Mouse (Mus musculus) neural tube, embryonic 11.5 days (tissue): ENCODE results near the gene Cers6. TPM values are rescaled to one million over a fixed set of nuclear protein-coding genes. Genes with fewer than 3 reads are reported as not detected.

Source experiments
- ATAC-seq: fragments of 200-750 bp; cut with Nextera tagmentation; 2 replicates; pipeline ENCODE4 v1.8.0; 2017; ENCODE audit warnings: moderate number of reproducible peaks, mild to moderate bottlenecking, moderate TSS enrichment, moderate library complexity; ENCODE audit not compliant: insufficient read depth, low FRiP score, low TSS enrichment
- DNase-seq: peaks from one replicate; pipeline ENCODE4 v3.0.0-alpha.2; 2015; ENCODE audit warnings: low spot score
- H3K27ac ChIP-seq: fragments of 300-500 bp; sonication (generic); 2 replicates; pipeline ENCODE4 v1.5.1; 2014; ENCODE audit warnings: low read depth, mild to moderate bottlenecking, low read length
- H3K27me3 ChIP-seq: fragments of 300-500 bp; sonication (generic); 2 replicates; pipeline ENCODE4 v1.6.1; 2014; ENCODE audit warnings: mild to moderate bottlenecking, low read length, mixed read lengths; ENCODE audit not compliant: control insufficient read depth, insufficient read depth
- H3K36me3 ChIP-seq: fragments of 300-500 bp; sonication (generic); 2 replicates; pipeline ENCODE4 v1.6.1; 2014; ENCODE audit warnings: mild to moderate bottlenecking, low read length, moderate library complexity, mixed read lengths; ENCODE audit not compliant: control insufficient read depth, insufficient read depth
- H3K4me1 ChIP-seq: fragments of 300-500 bp; sonication (generic); 2 replicates; pipeline ENCODE4 v1.6.1; 2014; ENCODE audit warnings: low read length, mixed read lengths; ENCODE audit not compliant: control insufficient read depth, insufficient read depth
- H3K4me2 ChIP-seq: fragments of 300-500 bp; sonication (generic); 2 replicates; pipeline ENCODE4 v1.6.1; 2014; ENCODE audit warnings: low read depth, mild to moderate bottlenecking, moderate library complexity
- H3K4me3 ChIP-seq: fragments of 300-500 bp; sonication (generic); 2 replicates; pipeline ENCODE4 v1.5.1; 2014; ENCODE audit warnings: low read depth, low read length
- H3K9ac ChIP-seq: fragments of 300-500 bp; sonication (generic); 2 replicates; pipeline ENCODE4 v1.6.1; 2014; ENCODE audit warnings: mild to moderate bottlenecking, low read length
- H3K9me3 ChIP-seq: fragments of 300-500 bp; sonication (generic); 2 replicates; pipeline ENCODE4 v1.6.1; 2016; ENCODE audit warnings: low read length; ENCODE audit not compliant: control insufficient read depth
- WGBS: fragments of 180-500 bp; shearing (Covaris S2); extraction: QIAGEN DNeasy Blood & Tissue Kit; methylation state at CpG from one replicate; pipeline ENCODE4 v1.1.7; 2014; 5-methylcytosine and 5-hydroxymethylcytosine counted together
- polyA plus RNA-seq: library from polyadenylated mRNA; unstranded; fragments of >200 nt; fragmentation: Nextera tagmentation; extraction: Ambion mirVana; gene quantifications from 2 replicates; pipeline ENCODE4 v1.2.1, GENCODE M21; 2014

Gene Cers6
- polyA plus RNA-seq, 1 experiment from 2014 or later, result 64.9 TPM

DNA sequence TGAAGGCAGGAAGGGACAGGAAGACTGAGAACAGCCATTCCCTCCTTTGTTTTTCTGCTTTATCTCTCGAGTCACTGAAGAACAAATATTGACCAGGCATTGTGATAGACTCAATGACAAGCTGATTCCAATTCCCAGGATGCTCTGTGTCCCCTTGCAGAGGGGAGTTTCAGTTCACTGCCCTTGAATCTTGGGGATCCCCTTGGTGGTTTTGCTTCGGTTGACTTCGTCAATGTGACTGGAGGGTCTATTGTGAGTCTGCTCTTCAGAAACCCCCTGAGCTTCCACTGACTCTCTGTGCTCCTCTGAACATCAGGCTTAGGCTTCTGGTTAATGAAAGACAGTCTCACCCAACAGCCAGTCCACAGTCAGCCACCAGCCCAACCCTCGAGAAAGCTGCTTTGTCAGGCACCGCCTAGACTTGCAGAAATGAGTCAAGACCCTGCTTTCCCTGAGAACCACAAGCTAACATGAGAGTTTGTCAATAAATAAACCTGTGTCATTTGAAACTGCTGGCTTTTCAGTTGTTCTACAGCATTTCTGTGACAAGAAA lies 271.3 kb downstream of the Cers6 start:
- ATAC-seq, result no peak
- Histone ChIP-seq H3K4me3 (no peak overlapping the region), H3K4me2 (no peak overlapping the region), H3K4me1 (peaks cover 3% of the 10 kb centered on the region; the same call in 1 of the 2 replicates), H3K36me3 (no peaks in the 10 kb centered on the region), H3K27ac (no peak overlapping the region), H3K27me3 (no peaks in the 10 kb centered on the region), H3K9ac (no peak overlapping the region), H3K9me3 (no peaks in the 10 kb centered on the region)
- WGBS, result 66% methylated on average over 5 of the region's 5 CpGs
- DNase-seq, result no peak

- no peak overlapping the region for H3K9ac ChIP-seq
- H3K36me3 ChIP-seq, result no peaks in the 10 kb centered on the region
- DNase-seq, result no peak
- no peak overlapping the region for H3K27ac ChIP-seq
- H3K4me3 ChIP-seq, result no peak overlapping the region
- no peaks in the 10 kb centered on the region; the same call in 1 of the 2 replicates for H3K4me1 ChIP-seq
- H3K27me3 ChIP-seq, result no peaks in the 10 kb centered on the region
- H3K9me3 ChIP-seq, result no peaks in the 10 kb centered on the region
- no peak for ATAC-seq
- 73% methylated on average over 1 of the region's 1 CpGs for WGBS
- no peak overlapping the region for H3K4me2 ChIP-seq
Observed at GRCm38 (mm10) chr2:69134186-69134585, 272.9 kb downstream of the Cers6 start.

DNA sequence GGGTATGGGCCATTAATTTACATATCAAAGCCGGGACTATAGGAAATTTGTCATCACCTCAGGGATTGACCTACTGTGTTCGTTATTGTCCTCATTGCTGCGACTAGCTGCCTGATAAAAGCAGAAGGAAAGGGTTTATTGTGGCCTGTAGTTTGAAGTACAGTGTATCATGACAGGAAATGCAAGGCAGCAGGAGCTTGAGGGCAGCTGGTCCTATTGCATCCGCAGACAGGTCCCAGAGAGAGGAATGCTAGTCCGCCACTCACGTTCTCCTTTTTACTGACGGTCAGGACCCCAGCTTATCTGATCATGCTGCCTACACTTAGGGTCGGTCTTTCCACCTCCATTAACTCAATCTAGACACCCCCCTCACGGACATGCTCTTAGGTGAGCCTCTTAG lies 273.7 kb downstream of the Cers6 start:
- DNase-seq, result no peak
- no peak overlapping the region for H3K4me2 ChIP-seq
- no peaks in the 10 kb centered on the region for H3K27me3 ChIP-seq
- no peak for ATAC-seq
- H3K9me3 ChIP-seq, result no peaks in the 10 kb centered on the region
- H3K36me3 ChIP-seq, result no peaks in the 10 kb centered on the region
- no peaks in the 10 kb centered on the region for H3K4me1 ChIP-seq
- H3K9ac ChIP-seq, result no peak overlapping the region
- no peak overlapping the region for H3K27ac ChIP-seq
- WGBS, result 75% methylated on average over 9 of the region's 9 CpGs
- no peak overlapping the region for H3K4me3 ChIP-seq

- no peak within 1 kb of the TSS for H3K4me3 ChIP-seq
- no peak for ATAC-seq
- H3K4me1 ChIP-seq, result no peaks in the 10 kb centered on the region
- no peak for DNase-seq
- H3K27ac ChIP-seq, result no peak within 1 kb of the TSS
- H3K36me3 ChIP-seq, result no peaks in the 10 kb centered on the region
- no peaks in the 10 kb centered on the region for H3K9me3 ChIP-seq
- H3K9ac ChIP-seq, result no peak within 1 kb of the TSS
- WGBS, result 79% methylated on average over 15 of the region's 15 CpGs
- H3K27me3 ChIP-seq, result no peaks in the 10 kb centered on the region
- no peak within 1 kb of the TSS for H3K4me2 ChIP-seq
Observed at GRCm38 (mm10) chr2:69135661-69136576, 274.7 kb downstream of the Cers6 start, which contains the start of gene Nostrin. Gene Nostrin (plus strand): TSS chr2:69135800.

GRCm38 (mm10) chr2:69137406-69138084 lies 276.3 kb downstream of the Cers6 start:
- ATAC-seq (no peak), DNase-seq (no peak)
- H3K27me3 ChIP-seq, result no peaks in the 10 kb centered on the region
- no peak overlapping the region for H3K27ac ChIP-seq
- H3K4me3 ChIP-seq, result no peak overlapping the region
- no peaks in the 10 kb centered on the region for H3K36me3 ChIP-seq
- no peaks in the 10 kb centered on the region for H3K4me1 ChIP-seq
- 94% methylated on average over 10 of the region's 10 CpGs for WGBS
- no peaks in the 10 kb centered on the region for H3K9me3 ChIP-seq
- H3K9ac ChIP-seq, result no peak overlapping the region
- H3K4me2 ChIP-seq, result no peak overlapping the region

DNA sequence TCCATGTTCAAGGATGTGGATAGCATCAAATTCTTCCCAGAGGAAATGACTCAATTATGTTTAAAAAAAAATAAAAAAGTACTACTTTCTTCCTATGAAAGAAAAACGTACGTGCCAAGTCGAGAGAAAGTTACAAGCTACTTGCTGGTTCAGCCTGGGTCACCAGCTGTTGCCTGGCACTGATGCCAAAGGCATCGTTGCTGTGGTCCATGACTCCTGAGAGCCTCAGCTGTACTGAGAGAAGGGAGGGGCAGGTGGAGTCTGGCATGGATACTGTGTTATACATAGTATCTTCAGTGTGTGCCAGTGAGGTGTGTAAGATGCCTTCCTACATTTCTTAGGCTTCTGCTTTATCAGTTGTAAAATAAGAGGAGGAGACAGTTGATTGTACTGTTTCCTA lies 277.5 kb downstream of the Cers6 start:
- Histone ChIP-seq H3K9ac (no peak overlapping the region), H3K27ac (no peak overlapping the region), H3K36me3 (no peaks in the 10 kb centered on the region), H3K4me3 (no peak overlapping the region), H3K9me3 (no peaks in the 10 kb centered on the region), H3K4me1 (no peaks in the 10 kb centered on the region), H3K4me2 (no peak overlapping the region), H3K27me3 (no peaks in the 10 kb centered on the region)
- 87% methylated on average over 4 of the region's 4 CpGs for WGBS
- ATAC-seq (no peak), DNase-seq (no peak)

DNA sequence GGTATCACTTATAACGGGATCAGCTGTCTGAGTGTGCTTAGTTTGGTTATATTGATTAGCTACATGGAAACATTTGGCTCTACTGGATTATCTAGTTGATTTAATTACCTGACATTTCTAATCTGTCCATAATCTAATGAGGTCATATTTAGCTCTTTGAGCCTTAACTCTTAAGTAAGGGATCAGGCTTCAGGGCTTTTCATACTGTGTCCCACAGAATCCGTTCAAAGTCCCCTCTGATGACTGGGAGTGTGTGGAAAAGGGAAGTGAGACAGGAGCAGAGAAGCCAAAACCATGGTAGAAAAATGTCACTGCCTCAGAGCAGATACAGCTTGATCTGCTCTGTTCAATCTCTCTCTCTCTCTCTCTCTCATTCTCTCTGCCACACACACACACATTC lies 279.0 kb downstream of the Cers6 start:
- Histone ChIP-seq H3K27me3 (no peaks in the 10 kb centered on the region), H3K36me3 (no peaks in the 10 kb centered on the region), H3K27ac (no peak overlapping the region), H3K4me2 (no peak overlapping the region), H3K9me3 (no peaks in the 10 kb centered on the region), H3K4me3 (no peak overlapping the region), H3K4me1 (0 out of 2 replicates have a peak, but pooled peaks cover 3% of the 10 kb centered on the region), H3K9ac (no peak overlapping the region)
- 77% methylated on average over 2 of the region's 2 CpGs for WGBS
- ATAC-seq (no peak), DNase-seq (no peak)

DNA sequence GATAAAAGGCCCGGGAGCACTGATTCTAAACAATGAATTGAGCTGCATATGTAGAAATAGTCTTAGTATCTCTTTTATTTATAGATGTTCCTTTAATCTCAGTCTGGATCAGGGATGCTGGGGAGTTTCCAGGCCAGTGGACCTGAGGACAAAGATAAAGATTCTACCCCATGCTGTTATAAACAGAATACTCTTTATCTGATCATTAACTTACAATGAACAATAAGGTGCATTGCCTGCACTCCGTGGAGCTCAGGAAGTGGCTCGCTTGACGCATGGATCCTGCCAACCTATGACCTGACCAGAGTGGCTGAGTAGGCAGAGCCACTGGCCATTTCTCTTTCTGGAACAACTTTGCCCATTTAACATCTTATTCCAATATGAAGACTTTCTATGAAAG lies 279.6 kb downstream of the Cers6 start:
- H3K4me2 ChIP-seq, result no peak overlapping the region
- H3K36me3 ChIP-seq, result no peaks in the 10 kb centered on the region
- H3K27me3 ChIP-seq, result no peaks in the 10 kb centered on the region
- no peak overlapping the region for H3K9ac ChIP-seq
- H3K4me1 ChIP-seq, result 0 out of 2 replicates have a peak, but pooled peaks cover 3% of the 10 kb centered on the region
- no peaks in the 10 kb centered on the region for H3K9me3 ChIP-seq
- H3K4me3 ChIP-seq, result no peak overlapping the region
- 68% methylated on average over 4 of the region's 4 CpGs for WGBS
- ATAC-seq (no peak), DNase-seq (no peak)
- H3K27ac ChIP-seq, result no peak overlapping the region
